Mouse (Mus musculus): ENCODE measurements around the gene Plin5. TPM values are rescaled to one million over a fixed set of nuclear protein-coding genes. Genes with fewer than 3 reads are reported as not detected.
"Not testable (repeated sequence)": the region's sequence is repeated elsewhere in the genome, so short reads cannot be mapped to it uniquely, and the experiment has no call there.

Plin5 gene
- polyA plus RNA-seq, 1 experiment from 2014 or later: 0.07 TPM

DNA sequence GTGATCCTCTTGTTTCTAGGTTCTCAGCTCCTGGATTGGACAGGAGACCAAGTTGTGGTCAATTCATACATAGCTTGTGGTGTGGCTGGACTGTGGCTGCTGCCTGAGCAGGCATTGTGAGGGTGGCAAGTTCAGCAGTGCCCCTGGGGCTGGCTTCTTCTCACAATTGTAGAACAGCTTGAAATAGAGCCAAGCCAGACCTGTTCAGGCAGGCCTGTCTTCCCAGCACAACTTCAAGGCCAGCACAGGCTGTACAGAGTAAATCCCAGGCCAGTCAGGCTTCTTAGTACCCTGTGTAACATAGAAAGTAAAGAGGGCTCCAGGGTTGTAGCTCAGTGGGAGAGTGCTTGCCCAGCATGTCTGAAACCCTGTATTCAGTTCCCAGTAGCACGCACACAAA is 24.6 kb downstream of the Plin5 start:
- ATAC-seq (ENCODE audit: low FRiP score) (no peak), DNase-seq (ENCODE audit: low spot score, missing footprints) (no peak)
- no peaks in the 10 kb centered on the region for H3K4me1 ChIP-seq (ENCODE audit: control insufficient read depth, insufficient read depth, low read length)
- H3K4me3 ChIP-seq (ENCODE audit: low read depth, low read length): no peak overlapping the region
- WGBS: 100% methylated on average over 1 of the region's 1 CpGs
- no peaks in the 10 kb centered on the region for H3K27me3 ChIP-seq (ENCODE audit: control insufficient read depth, insufficient read depth, low read length)
- H3K36me3 ChIP-seq (ENCODE audit: control insufficient read depth, insufficient read depth, low read length): peaks cover 15% of the 10 kb centered on the region
- no peak overlapping the region for H3K9ac ChIP-seq (ENCODE audit: low read length)
- no peak overlapping the region for H3K27ac ChIP-seq (ENCODE audit: low read depth, low read length)
- no peak overlapping the region for H3K4me2 ChIP-seq
- H3K9me3 ChIP-seq (ENCODE audit: control insufficient read depth, low read length): no peaks in the 10 kb centered on the region

DNA sequence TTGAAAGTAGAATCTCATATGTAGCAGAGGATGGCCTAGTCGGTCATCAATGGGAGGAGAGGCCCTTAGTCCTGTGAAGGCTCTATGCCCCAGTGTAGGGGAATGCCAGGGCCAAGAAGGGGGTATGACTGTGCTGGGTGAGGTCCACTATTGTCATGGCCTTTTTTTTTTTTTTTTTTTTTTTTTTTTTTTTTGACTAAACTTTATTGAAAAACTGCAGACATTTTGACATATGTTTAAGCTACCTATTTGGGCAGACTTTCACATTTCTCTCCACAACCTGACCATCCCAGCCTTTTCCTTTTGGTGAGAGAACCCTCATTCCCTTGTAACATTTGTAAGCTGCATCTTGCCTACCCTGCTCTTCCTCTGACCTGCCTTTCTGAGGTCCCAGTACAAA is 25.1 kb downstream of the Plin5 start:
- peaks cover 15% of the 10 kb centered on the region for H3K36me3 ChIP-seq (ENCODE audit: control insufficient read depth, insufficient read depth, low read length)
- no peak overlapping the region for H3K9ac ChIP-seq (ENCODE audit: low read length)
- ATAC-seq (ENCODE audit: low FRiP score): no peak

GRCm38 (mm10) chr17:56080781-56081585 is 36.4 kb downstream of the Plin5 start:
- ATAC-seq (ENCODE audit: low FRiP score) (peak; percentile 61), DNase-seq (ENCODE audit: low spot score, missing footprints) (peak; percentile 96)
- H3K27ac ChIP-seq (ENCODE audit: low read depth, low read length): no peak overlapping the region; the same call in 1 of the 2 replicates
- peaks cover 2% of the 10 kb centered on the region for H3K36me3 ChIP-seq (ENCODE audit: control insufficient read depth, insufficient read depth, low read length)
- H3K4me2 ChIP-seq: peak overlapping the region; percentile 98
- peak overlapping the region; percentile 80 for H3K4me3 ChIP-seq (ENCODE audit: low read depth, low read length)
- H3K27me3 ChIP-seq (ENCODE audit: control insufficient read depth, insufficient read depth, low read length): no peaks in the 10 kb centered on the region
- H3K9ac ChIP-seq (ENCODE audit: low read length): peak overlapping the region; percentile 77
- H3K9me3 ChIP-seq (ENCODE audit: control insufficient read depth, low read length): no peaks in the 10 kb centered on the region
- 6% methylated on average over 8 of the region's 8 CpGs for WGBS
- peaks cover 19% of the 10 kb centered on the region for H3K4me1 ChIP-seq (ENCODE audit: control insufficient read depth, insufficient read depth, low read length)

More for the DNA sequence above, 25.1 kb downstream of the Plin5 start:
- Histone ChIP-seq H3K27ac (ENCODE audit: low read depth, low read length) (no peak overlapping the region), H3K4me1 (ENCODE audit: control insufficient read depth, insufficient read depth, low read length) (no peaks in the 10 kb centered on the region), H3K9me3 (ENCODE audit: control insufficient read depth, low read length) (no peaks in the 10 kb centered on the region), H3K4me3 (ENCODE audit: low read depth, low read length) (no peak overlapping the region), H3K4me2 (no peak overlapping the region), H3K27me3 (ENCODE audit: control insufficient read depth, insufficient read depth, low read length) (no peaks in the 10 kb centered on the region)
- DNase-seq (ENCODE audit: low spot score, missing footprints): no peak
- 89% methylated on average over 1 of the region's 1 CpGs for WGBS

DNA sequence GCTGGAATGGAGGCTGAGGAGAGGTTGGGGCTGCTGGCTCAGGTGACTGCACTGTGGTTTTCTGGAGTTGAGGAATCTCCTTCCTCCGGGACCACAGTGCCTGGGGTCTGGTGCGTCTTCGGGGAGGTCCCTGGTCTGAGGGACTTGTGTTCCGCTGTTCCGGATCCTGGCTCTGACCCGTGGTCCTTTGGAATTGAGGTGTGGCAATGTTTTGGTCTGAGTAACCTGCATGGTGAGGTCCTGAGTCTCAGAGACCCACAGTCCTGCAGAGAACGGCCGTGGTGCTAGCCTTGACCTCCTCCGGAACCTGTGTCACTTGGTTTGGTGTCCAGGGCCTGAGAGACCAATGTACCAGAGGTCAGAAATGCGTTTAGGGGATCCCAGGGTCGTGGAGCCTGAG is 37.5 kb downstream of the Plin5 start:
- H3K4me3 ChIP-seq (ENCODE audit: low read depth, low read length): peak overlapping the region; percentile 80
- peak overlapping the region; percentile 98 for H3K4me2 ChIP-seq
- no peak overlapping the region; the same call in 1 of the 2 replicates for H3K27ac ChIP-seq (ENCODE audit: low read depth, low read length)
- peaks cover 24% of the 10 kb centered on the region for H3K4me1 ChIP-seq (ENCODE audit: control insufficient read depth, insufficient read depth, low read length)
- DNase-seq (ENCODE audit: low spot score, missing footprints) (no peak), ATAC-seq (ENCODE audit: low FRiP score) (no peak)
- peak overlapping the region; percentile 77 for H3K9ac ChIP-seq (ENCODE audit: low read length)
- H3K27me3 ChIP-seq (ENCODE audit: control insufficient read depth, insufficient read depth, low read length): no peaks in the 10 kb centered on the region
- 3% methylated on average over 11 of the region's 11 CpGs for WGBS
- H3K9me3 ChIP-seq (ENCODE audit: control insufficient read depth, low read length): no peaks in the 10 kb centered on the region
- peaks cover 2% of the 10 kb centered on the region; the same call in 1 of the 2 replicates for H3K36me3 ChIP-seq (ENCODE audit: control insufficient read depth, insufficient read depth, low read length)

DNA sequence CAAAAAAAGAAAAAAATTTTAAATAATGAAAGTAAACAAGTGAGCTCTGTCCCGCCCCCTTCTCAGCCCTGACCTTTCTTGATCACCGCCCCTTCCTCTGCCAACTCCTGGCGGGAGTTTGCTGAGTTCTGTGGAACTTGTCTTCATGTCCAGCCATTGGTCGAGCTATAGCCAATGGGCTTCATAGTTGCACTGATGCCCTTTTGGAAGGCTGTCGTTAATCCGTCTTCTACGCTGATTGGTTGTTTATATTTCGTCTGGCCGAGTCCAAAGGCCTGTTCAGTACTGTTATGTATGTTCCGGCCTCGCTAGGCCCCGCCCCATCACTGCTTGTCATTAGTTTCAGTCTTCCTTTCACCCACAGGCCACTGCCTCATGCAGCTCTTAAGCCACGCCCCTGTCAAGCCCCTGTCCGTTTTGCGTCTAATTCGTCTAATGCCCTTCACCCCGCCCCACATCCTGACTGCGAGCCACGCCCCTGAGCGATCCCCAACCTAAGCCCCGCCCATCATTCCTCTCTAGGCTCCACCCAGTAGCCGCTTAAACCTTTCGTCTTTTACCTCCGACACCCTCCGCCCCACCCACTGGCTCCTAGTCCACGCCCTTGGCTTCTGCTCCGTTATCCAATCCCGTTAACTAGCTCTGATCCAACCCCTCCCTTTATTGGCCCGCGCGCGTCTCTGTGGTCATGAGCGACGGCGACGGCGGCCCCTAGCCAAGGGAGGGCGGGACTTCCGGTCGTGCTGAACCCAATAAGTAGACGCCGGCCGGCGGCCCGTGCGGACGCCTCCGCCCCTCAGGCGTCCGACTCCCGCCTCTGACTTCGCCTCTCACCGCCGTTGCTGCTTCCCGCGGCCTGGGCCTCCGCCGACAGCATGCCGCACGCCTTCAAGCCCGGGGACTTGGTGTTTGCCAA is 38.3 kb downstream of the Plin5 start, which contains the start of gene Hdgfl2:
TSS of gene Hdgfl2 (plus strand) at position 755 of the 916 bp plus-strand sequence.
- ATAC-seq (ENCODE audit: low FRiP score): peak; percentile 93
- Histone ChIP-seq H3K4me2 (peak within 1 kb of the TSS; percentile 98), H3K27ac (ENCODE audit: low read depth, low read length) (no peak within 1 kb of the TSS; the same call in 1 of the 2 replicates), H3K9me3 (ENCODE audit: control insufficient read depth, low read length) (no peaks in the 10 kb centered on the region), H3K27me3 (ENCODE audit: control insufficient read depth, insufficient read depth, low read length) (no peaks in the 10 kb centered on the region), H3K9ac (ENCODE audit: low read length) (peak within 1 kb of the TSS; percentile 77), H3K36me3 (ENCODE audit: control insufficient read depth, insufficient read depth, low read length) (no peaks in the 10 kb centered on the region), H3K4me1 (ENCODE audit: control insufficient read depth, insufficient read depth, low read length) (peaks cover 27% of the 10 kb centered on the region), H3K4me3 (ENCODE audit: low read depth, low read length) (peak within 1 kb of the TSS; percentile 80)
- DNase-seq (ENCODE audit: low spot score, missing footprints): peak; percentile 100
- under 1% methylated on average over 61 of the region's 61 CpGs for WGBS

DNA sequence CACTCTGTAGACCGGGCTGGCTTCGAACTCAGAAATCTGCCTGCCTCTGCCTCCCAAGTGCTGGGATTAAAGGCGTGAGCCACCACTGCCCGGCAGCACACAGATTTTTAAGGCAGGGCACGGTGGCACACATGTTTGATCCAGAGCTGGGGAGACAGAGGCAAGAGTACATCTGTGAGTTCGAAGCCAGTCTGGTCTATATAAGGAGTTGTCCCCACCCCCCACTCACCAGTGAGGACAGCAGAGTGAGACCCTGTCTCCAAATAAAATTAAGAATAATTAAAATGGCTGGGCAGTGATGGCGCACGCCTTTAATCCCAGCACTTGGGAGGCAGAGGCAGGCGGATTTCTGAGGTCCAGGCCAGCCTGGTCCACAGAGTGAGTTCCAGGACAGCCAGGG is 39.0 kb downstream of the Plin5 start:
- ATAC-seq (ENCODE audit: low FRiP score); H3K27ac ChIP-seq (ENCODE audit: low read depth, low read length); H3K36me3 ChIP-seq (ENCODE audit: control insufficient read depth, insufficient read depth, low read length); H3K9me3 ChIP-seq (ENCODE audit: control insufficient read depth, low read length); H3K27me3 ChIP-seq (ENCODE audit: control insufficient read depth, insufficient read depth, low read length); DNase-seq (ENCODE audit: low spot score, missing footprints); H3K9ac ChIP-seq (ENCODE audit: low read length): not testable (repeated sequence)
- 62% methylated on average over 9 of the region's 9 CpGs for WGBS
- H3K4me2 ChIP-seq: peak overlapping the region; percentile 98; the same call in 1 of the 2 replicates
- H3K4me1 ChIP-seq (ENCODE audit: control insufficient read depth, insufficient read depth, low read length): peaks cover 31% of the 10 kb centered on the region
- H3K4me3 ChIP-seq (ENCODE audit: low read depth, low read length): peak overlapping the region; percentile 80; the same call in 1 of the 2 replicates

GRCm38 (mm10) chr17:56077523-56077922 is 39.9 kb downstream of the Plin5 start:
- no peak overlapping the region for H3K4me2 ChIP-seq
- DNase-seq (ENCODE audit: low spot score, missing footprints): no peak
- no peaks in the 10 kb centered on the region; the same call in 1 of the 2 replicates for H3K36me3 ChIP-seq (ENCODE audit: control insufficient read depth, insufficient read depth, low read length)
- peaks cover 31% of the 10 kb centered on the region for H3K4me1 ChIP-seq (ENCODE audit: control insufficient read depth, insufficient read depth, low read length)
- no peak for ATAC-seq (ENCODE audit: low FRiP score)
- no peak overlapping the region for H3K27ac ChIP-seq (ENCODE audit: low read depth, low read length)
- no peak overlapping the region for H3K9ac ChIP-seq (ENCODE audit: low read length)
- no peaks in the 10 kb centered on the region for H3K27me3 ChIP-seq (ENCODE audit: control insufficient read depth, insufficient read depth, low read length)
- no peaks in the 10 kb centered on the region for H3K9me3 ChIP-seq (ENCODE audit: control insufficient read depth, low read length)
- H3K4me3 ChIP-seq (ENCODE audit: low read depth, low read length): no peak overlapping the region
- WGBS: 90% methylated on average over 5 of the region's 5 CpGs

- Histone ChIP-seq H3K4me3 (ENCODE audit: low read depth, low read length) (peak within 1 kb of the TSS; percentile 75), H3K9me3 (ENCODE audit: control insufficient read depth, low read length) (no peaks in the 10 kb centered on the region), H3K27ac (ENCODE audit: low read depth, low read length) (peak within 1 kb of the TSS; percentile 90), H3K4me1 (ENCODE audit: control insufficient read depth, insufficient read depth, low read length) (peaks cover 12% of the 10 kb centered on the region), H3K4me2 (peak within 1 kb of the TSS; percentile 65), H3K9ac (ENCODE audit: low read length) (peak within 1 kb of the TSS; percentile 79), H3K27me3 (ENCODE audit: control insufficient read depth, insufficient read depth, low read length) (no peaks in the 10 kb centered on the region), H3K36me3 (ENCODE audit: control insufficient read depth, insufficient read depth, low read length) (peaks cover 9% of the 10 kb centered on the region)
- DNase-seq (ENCODE audit: low spot score, missing footprints): peak; percentile 99
- WGBS: under 1% methylated on average over 35 of the region's 35 CpGs
- peak; percentile 65 for ATAC-seq (ENCODE audit: low FRiP score)
These were observed 42.6 kb downstream of the Plin5 start, which contains the start of gene Ubxn6 for GRCm38 (mm10) chr17:56074827-56075208. TSS of gene Ubxn6 (minus strand) at chr17:56075028.

Data from midbrain, embryonic 11.5 days (tissue).